Mouse (Mus musculus) embryo, embryonic 9.5 days (tissue): ENCODE data around the gene Pim3.

ENCODE experiments used
- DNase-seq: peaks from one replicate; pipeline ENCODE4 v3.0.0-alpha.2; 2017; ENCODE audit errors: extremely low spot score

Gene Pim3

GRCm38 (mm10) chr15:88858141-88858541 lies 3.8 kb upstream of the Pim3 start:
- DNase-seq: no peak

- DNase-seq: no peak
Measured at GRCm38 (mm10) chr15:88858707-88859106, 3.3 kb upstream of the Pim3 start.

GRCm38 (mm10) chr15:88859206-88859970 lies 2.6 kb upstream of the Pim3 start:
- DNase-seq: no peak

- DNase-seq: no peak
Measured at GRCm38 (mm10) chr15:88860781-88861180, 1.2 kb upstream of the Pim3 start.

DNA sequence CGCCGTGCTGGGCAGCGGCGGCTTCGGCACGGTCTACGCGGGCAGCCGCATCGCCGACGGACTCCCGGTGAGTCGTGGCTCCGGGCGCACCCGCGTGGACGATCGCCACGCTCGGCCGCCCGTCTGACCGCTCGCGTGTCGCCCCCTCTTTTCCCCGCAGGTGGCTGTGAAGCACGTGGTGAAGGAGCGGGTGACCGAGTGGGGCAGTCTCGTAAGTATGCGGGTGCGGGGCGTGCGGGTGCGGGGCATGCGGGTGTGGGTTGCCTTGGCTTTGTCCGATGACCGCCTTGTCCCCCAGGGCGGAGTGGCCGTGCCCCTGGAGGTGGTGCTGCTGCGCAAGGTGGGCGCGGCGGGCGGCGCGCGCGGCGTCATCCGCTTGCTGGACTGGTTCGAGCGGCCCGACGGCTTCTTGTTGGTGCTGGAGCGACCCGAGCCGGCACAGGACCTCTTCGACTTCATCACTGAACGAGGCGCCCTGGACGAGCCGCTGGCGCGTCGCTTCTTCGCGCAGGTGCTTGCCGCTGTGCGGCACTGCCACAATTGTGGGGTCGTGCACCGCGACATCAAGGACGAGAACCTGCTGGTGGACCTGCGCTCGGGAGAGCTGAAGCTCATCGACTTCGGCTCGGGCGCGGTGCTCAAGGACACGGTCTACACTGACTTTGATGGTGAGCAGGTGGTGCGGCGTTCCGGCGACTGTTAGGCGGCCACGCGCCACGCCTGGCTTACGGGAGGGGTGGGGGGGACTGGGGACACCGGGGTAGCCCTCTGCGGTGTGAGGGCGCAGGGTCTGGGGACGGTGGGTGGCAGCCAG lies 1.1 kb downstream of the Pim3 start:
- peak; percentile 69 for DNase-seq

DNA sequence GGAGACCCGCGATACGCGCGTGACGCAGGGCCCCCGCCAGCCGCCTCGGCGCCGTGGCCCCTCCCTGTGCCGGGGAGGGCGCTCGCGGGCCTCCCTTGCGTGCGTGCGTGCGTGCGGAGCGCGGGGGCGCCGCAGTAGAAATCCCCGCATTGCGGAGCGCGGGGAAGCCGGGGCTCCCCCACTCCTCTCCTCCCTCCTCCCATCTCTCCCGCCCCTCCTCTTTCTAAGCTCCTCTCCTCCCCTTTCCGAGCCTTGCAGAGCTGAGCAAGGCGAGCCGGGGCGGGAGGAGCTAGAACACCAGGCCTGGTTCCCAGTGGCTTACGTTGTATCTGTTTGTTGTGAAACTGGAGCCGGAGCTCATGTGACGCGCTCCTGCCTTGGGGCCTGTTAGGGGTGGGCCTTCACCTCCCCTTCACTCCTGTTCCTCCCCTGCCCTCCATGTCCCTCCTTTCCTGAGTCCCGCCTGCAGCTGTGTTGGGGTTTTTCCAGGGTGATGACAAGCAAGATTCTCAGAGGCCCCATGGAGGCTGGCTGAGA lies 1.8 kb downstream of the Pim3 start:
- DNase-seq: peak; percentile 86

GRCm38 (mm10) chr15:88864270-88865030 lies 2.5 kb downstream of the Pim3 start:
- peak; percentile 53 for DNase-seq

DNA sequence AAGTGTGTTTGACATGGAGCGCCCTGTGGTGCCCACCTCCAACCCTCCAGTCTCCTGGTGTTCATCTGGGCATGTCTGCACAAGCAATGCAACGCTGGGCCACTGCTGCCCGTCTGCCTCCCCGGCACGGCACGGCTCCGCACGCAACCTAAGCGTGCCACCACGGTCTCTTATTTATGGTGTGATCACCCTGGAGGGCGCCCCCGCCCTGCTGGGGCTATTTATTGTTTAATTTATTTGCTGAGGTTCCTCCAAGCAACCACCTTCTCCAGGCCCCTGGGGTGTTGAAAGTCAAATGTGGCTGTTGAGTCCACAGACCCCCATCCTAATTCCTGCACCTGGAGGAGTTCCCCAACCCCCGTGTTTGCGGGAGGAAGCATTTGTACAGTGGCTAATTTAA lies 3.1 kb downstream of the Pim3 start:
- no peak for DNase-seq

DNA sequence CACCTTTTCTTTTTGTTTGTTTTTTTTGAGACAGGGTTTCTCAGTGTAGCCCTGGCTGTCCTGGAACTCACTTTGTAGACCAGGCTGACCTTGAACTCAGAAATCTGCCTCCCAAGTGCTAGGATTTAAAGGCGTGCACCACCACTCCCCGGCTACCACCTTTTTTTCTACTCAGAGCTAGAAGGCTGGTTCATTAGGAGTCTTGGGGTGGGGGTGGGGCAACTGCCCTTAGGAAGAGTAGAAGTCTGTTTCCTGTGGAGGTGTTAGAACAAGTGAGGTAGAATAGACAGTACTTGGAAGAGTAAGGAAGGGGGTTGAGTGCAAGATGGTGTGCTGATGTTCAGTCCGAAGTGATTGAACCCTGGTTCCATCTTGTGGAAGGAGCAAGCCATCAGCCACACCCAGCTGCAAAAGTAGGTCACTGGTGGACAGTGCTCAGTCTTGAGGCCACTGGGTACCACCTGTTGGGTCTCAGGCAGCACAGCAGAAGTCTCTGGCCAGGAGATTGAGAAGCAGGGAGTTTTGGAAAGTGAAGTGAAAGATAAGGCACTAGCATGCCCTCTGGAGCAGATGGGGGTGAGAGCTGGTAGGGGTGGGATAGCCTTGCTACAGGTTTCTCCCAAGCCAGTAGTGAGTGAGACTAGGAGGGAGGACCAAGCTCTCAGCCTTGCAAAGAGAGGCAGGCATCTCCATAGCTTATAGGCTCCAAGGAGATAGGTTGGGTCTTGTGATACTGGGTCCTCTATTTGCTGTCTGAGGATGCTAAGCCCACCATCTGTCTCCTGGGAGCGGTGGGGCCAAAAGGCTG lies 4.1 kb downstream of the Pim3 start:
- no peak for DNase-seq

DNA sequence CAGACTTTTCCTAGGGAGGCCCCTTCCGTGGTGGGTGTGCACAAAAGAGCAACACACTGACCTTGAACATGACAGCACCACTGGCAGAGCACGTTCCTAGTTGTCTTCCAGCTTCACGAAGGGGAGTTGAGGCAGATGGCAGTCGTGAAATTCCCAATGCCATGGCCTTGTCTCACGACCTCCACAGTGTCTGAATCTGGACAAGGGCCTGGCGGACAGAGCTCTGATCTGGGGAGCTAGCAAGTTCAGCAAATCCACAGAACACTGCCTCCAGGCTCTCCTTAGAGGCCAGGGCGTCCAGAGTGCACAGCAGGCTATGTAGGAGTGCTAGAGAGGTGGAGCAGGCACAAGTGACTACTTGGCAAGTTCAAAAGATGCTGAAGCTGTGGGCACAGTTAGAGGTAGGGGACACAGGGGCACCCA lies 5.0 kb downstream of the Pim3 start:
- peak; percentile 22 for DNase-seq

DNA sequence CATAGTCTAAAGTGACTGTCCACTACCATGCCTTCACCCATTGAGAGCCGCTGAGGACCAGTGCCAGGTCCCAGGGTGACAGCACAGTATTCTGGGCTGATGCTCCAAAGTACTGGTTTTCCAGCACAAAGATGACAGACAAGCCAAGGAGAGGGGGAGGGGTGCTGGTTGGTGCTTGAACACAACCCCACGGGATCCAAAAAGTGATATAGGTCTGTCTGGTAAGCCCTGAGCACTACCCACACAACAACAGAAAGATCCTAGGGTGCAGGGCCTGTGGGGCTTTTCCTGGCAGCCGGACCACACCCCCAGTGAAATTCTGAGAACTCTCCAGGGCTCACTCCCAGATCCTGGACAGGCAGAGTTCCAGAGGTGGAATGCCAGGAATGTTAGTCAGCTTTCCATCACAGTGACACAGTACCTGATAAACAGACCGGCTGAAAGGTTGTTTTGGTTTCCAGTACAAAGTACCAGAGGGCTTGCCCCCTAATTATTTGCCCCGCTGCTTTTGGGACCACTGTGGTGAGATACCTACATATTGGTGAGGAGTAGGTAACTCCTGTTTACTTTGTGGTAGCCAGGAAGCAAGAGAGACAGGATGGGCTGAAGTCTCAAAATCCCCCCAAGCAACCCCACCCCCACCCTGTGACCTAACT lies 5.5 kb downstream of the Pim3 start:
- DNase-seq: peak; percentile 61

GRCm38 (mm10) chr15:88868024-88868742 lies 6.2 kb downstream of the Pim3 start:
- DNase-seq: no peak

DNA sequence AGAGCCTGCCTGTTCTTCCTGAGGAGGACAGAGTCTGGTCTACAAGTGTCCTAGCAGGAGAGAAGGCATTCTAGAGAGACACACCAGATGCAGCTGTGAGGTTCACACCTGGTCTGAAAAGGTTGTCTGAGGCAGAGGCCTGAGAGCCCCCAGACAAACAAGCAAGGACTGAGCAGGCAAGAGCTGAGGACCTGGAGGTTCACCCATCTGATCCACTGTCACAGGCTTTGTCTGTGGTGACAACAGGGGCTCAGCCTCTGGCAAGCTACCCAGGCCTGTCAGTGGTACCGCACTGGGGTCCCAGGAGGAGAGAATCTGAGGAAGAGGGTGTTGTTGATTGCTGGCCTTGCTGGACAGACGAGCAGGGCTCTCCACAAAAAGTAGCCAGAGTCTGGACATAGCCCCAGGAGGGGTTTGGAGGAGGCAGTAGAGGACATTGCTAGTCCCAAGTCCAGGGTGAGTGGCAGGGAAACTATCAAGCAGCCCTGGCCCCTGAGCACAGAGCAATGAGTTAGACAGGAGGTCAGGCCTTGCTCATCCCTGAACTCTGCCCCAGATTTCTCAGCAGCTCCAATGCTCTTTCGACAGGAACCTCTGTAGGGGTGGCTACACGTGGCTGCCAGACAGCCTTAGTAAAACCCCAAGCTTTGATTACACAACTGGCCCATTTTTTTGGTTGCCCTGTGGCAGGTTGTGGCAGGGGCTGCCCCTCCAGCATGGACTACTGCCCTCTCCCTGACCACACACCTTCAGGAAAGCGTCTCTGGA lies 8.6 kb downstream of the Pim3 start:
- no peak for DNase-seq

DNA sequence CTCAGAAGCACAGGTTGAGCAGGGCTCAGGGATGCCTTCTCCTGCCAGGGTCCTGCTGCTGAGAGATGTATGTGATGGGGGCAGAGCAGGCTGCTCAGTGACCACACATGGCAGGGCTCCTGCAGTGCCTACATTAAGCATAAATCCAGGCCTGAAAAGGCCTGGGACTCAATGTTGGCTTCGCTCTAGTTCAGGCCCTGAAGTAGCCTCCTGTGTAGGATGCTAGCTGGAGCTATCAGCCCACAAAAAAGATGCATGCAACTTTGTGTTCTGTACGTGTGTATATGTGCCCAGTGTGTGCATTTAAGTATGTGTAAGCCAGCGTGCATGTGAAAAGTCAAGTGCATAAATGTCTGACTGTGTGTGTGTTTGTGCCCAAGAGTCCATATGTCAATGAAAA lies 12.1 kb downstream of the Pim3 start:
- DNase-seq: no peak

DNA sequence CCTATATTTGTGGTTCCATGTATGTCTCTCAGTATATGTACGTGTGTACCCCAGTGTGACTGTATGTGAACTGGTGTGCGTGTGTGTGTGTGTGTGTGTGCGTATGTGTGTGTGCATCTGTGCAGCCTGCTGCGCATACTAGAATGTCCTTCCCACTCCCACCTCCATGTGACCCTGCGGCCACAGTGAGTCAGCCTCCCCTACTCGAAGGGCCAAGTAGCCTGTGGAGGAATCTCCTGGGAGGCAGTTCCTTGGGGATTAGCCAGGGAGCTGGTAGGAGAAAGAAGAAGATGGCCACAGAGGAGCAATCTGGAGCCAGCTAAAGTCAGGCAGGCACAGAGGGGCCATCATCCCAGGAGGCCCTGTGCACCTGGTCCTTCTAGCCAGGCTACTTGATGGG lies 12.5 kb downstream of the Pim3 start:
- no peak for DNase-seq

DNA sequence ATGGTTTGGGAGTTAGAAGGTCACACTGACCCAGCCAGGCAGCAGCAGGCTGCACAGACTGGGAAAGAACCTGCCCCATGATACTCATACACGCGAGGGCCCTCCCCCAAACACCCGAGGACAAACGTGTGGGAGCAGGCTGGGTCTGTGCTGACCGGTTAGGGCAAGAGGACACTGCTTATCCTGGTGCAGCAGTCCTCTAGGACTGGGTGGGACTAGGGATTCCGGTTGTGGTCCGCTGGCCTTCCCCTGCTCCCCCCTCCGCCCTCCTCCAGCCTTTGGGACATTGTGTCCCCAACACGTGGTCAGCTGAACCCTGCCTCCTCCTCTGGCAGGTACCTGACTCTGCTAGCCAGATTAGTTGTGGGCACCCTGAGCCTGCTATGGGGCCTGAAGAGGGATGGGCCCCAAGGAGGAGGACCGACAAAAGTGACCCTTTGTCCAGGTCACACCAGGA lies 13.7 kb downstream of the Pim3 start:
- DNase-seq: no peak

- DNase-seq: peak; percentile 80
Measured at GRCm38 (mm10) chr15:88876155-88877020, 14.4 kb downstream of the Pim3 start.

DNA sequence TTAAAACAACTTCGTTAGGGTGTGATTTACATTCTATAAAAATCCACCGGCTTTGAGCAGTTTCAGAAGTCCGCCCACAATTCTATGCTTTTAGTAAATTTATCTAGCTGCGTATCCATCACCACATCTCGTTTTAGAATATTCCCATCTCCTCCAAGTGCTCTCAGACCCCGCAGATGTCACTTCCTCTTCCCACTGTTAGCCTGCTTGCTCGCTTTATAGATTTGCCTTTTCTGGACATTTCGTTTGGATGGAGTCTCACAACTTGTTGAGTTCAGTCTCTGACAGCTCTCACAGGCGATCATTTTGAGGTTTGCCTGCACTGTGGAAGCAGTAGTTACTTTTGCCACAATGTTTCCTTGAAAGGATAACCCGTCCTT lies 15.0 kb downstream of the Pim3 start:
- no peak for DNase-seq
